Mouse (Mus musculus) forelimb bud, embryonic 11.5 days (tissue): ENCODE results near the gene Ascc2.

Experiments used
- DNase-seq: peaks from one replicate; pipeline ENCODE4 v3.0.0-alpha.2; 2012; ENCODE audit warnings: low read depth, low spot score

Ascc2 gene

GRCm38 (mm10) chr11:4719961-4720360, 82.4 kb downstream of the Ascc2 start:
- DNase-seq: no peak

DNA sequence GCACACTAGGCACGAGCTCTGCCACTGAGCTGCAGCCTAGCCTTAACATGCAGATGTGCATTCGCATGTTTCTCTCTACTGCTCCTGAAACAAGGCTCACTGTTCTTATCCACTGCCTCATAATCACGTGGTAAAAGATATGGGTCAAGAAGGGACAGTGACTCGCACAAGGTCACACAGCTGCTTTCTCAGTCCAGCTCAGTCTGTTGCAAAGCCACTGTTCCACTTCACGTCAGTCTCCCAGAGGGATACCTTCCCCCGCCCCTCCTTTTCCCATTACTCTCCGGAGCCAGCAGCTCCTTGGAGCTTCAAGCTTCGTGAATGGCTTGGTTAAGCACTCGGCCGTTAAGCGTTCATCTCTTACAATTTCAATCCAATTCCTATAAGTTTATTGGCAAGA, 82.8 kb downstream of the Ascc2 start:
- no peak for DNase-seq

- DNase-seq: no peak
These were observed 83.5 kb downstream of the Ascc2 start for GRCm38 (mm10) chr11:4720900-4721580.

DNA sequence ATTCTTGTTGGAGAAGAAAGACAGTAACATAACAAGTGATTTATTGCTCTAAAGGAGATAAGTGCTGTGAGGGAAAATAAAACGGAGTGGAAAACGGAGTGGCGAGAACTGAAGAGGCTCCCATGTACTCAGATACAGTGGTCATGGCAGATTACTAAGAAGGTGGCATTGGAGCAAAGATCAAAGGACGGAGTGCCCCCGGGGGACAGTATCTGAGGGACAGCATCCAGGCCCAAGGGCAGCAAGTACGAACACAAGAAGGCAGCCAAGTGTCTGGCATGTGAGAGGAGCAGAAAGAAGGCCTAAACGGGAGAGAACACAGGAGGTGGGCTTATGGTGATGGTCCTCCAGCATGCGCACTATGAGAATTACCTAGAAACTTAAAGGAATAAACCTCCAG, 84.2 kb downstream of the Ascc2 start:
- no peak for DNase-seq

- DNase-seq: no peak
These were observed 92.1 kb downstream of the Ascc2 start for GRCm38 (mm10) chr11:4729603-4730002.

GRCm38 (mm10) chr11:4730096-4730495, 92.5 kb downstream of the Ascc2 start:
- DNase-seq: no peak

- DNase-seq: no peak
These were observed 93.4 kb downstream of the Ascc2 start for GRCm38 (mm10) chr11:4730913-4731312.

DNA sequence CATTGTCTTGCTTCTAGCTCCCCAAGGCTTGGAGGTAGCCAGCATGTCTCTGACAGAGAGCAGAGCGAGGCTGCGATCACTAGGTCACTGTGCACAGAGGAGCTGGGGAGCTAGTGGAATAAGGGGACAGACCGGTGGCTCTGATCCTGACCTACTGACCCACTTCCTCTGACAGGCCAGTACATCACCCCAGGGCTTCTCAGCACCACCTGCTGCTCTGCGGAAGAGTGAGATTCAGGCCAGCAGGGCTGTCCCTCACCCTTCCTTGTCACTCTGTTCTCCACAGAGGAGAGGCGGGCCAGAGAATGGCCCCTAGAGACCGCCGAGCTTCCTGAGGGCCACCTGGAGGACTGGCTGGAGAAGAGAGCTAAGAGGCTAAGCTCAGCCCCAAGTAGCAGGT, 94.2 kb downstream of the Ascc2 start:
- no peak for DNase-seq

GRCm38 (mm10) chr11:4734179-4734578, 96.6 kb downstream of the Ascc2 start:
- no peak for DNase-seq
